Mouse (Mus musculus): ENCODE data around the gene Gga1. TPM values are rescaled to one million over a fixed set of nuclear protein-coding genes. Genes with fewer than 3 reads are reported as not detected.

Gga1 gene
- polyA plus RNA-seq, 1 experiment from 2014 or later = 47.1 TPM

- Histone ChIP-seq H3K27ac (no peak overlapping the region), H3K4me1 (peaks cover 25% of the 10 kb centered on the region), H3K9me3 (no peaks in the 10 kb centered on the region), H3K36me3 (peaks cover 55% of the 10 kb centered on the region), H3K9ac (no peak overlapping the region), H3K4me2 (no peak overlapping the region), H3K4me3 (replicated peaks) (no peak overlapping the region), H3K27me3 (replicated peaks) (no peaks in the 10 kb centered on the region)
- no peak for ATAC-seq (ENCODE audit: insufficient read depth, low FRiP score, low read depth)
- 87% methylated on average over 3 of the region's 3 CpGs for WGBS
Observed at GRCm38 (mm10) chr15:78881828-78882227, 4.8 kb downstream of the Gga1 start.

- WGBS = 32% methylated on average over 13 of the region's 13 CpGs
- Histone ChIP-seq H3K36me3 (peaks cover 68% of the 10 kb centered on the region), H3K4me3 (replicated peaks) (no peak overlapping the region), H3K4me2 (no peak overlapping the region), H3K9ac (0 out of 2 replicates have a peak overlapping the region, but pooled peaks have one; percentile 2), H3K27me3 (replicated peaks) (no peaks in the 10 kb centered on the region), H3K9me3 (no peaks in the 10 kb centered on the region), H3K27ac (peak overlapping the region; percentile 41; the same call in 1 of the 2 replicates), H3K4me1 (peaks cover 28% of the 10 kb centered on the region)
- peak; percentile 69; the same call in 1 of the 2 replicates for ATAC-seq (ENCODE audit: insufficient read depth, low FRiP score, low read depth)
Observed at GRCm38 (mm10) chr15:78889401-78889853, 12.4 kb downstream of the Gga1 start.

- Histone ChIP-seq H3K27ac (no peak overlapping the region), H3K4me1 (peaks cover 42% of the 10 kb centered on the region), H3K9me3 (no peaks in the 10 kb centered on the region), H3K4me3 (replicated peaks) (no peak overlapping the region), H3K27me3 (replicated peaks) (no peaks in the 10 kb centered on the region), H3K9ac (no peak overlapping the region), H3K4me2 (no peak overlapping the region), H3K36me3 (peaks cover 46% of the 10 kb centered on the region)
- whole genome bisulfite sequencing = 34% methylated on average over 7 of the region's 7 CpGs
- ATAC-seq (ENCODE audit: insufficient read depth, low FRiP score, low read depth) = no peak
Observed at GRCm38 (mm10) chr15:78892440-78892839, 15.4 kb downstream of the Gga1 start.

- no peak for ATAC-seq (ENCODE audit: insufficient read depth, low FRiP score, low read depth)
- no peaks in the 10 kb centered on the region for H3K9me3 ChIP-seq
- peaks cover 50% of the 10 kb centered on the region for H3K4me1 ChIP-seq
- peak overlapping the region; percentile 24; the same call in 1 of the 2 replicates for H3K27ac ChIP-seq
- H3K27me3 ChIP-seq (replicated peaks) = no peaks in the 10 kb centered on the region
- no peak overlapping the region for H3K9ac ChIP-seq
- WGBS = 60% methylated on average over 13 of the region's 13 CpGs
- no peak overlapping the region for H3K4me3 ChIP-seq (replicated peaks)
- peaks cover 35% of the 10 kb centered on the region for H3K36me3 ChIP-seq
- no peak overlapping the region for H3K4me2 ChIP-seq
Observed at GRCm38 (mm10) chr15:78894726-78895125, 17.7 kb downstream of the Gga1 start.

- Histone ChIP-seq H3K9me3 (no peaks in the 10 kb centered on the region), H3K4me1 (peaks cover 54% of the 10 kb centered on the region), H3K9ac (no peak overlapping the region), H3K4me3 (replicated peaks) (no peak overlapping the region), H3K27me3 (replicated peaks) (no peaks in the 10 kb centered on the region), H3K4me2 (no peak overlapping the region), H3K27ac (peak overlapping the region; percentile 62; the same call in 1 of the 2 replicates), H3K36me3 (peaks cover 30% of the 10 kb centered on the region)
- WGBS = 81% methylated on average over 2 of the region's 2 CpGs
- no peak for ATAC-seq (ENCODE audit: insufficient read depth, low FRiP score, low read depth)
Observed at GRCm38 (mm10) chr15:78895741-78896140, 18.8 kb downstream of the Gga1 start.

GRCm38 (mm10) chr15:78896149-78896548 lies 19.2 kb downstream of the Gga1 start:
- ATAC-seq (ENCODE audit: insufficient read depth, low FRiP score, low read depth) = peak; percentile 8; the same call in 1 of the 2 replicates
- no peaks in the 10 kb centered on the region for H3K9me3 ChIP-seq
- peaks cover 58% of the 10 kb centered on the region for H3K4me1 ChIP-seq
- WGBS = 72% methylated on average over 3 of the region's 3 CpGs
- peak overlapping the region; percentile 62; the same call in 1 of the 2 replicates for H3K27ac ChIP-seq
- H3K4me2 ChIP-seq = no peak overlapping the region
- no peaks in the 10 kb centered on the region for H3K27me3 ChIP-seq (replicated peaks)
- peaks cover 26% of the 10 kb centered on the region for H3K36me3 ChIP-seq
- no peak overlapping the region for H3K4me3 ChIP-seq (replicated peaks)
- H3K9ac ChIP-seq = no peak overlapping the region

GRCm38 (mm10) chr15:78897488-78897887 lies 20.5 kb downstream of the Gga1 start:
- 81% methylated on average over 4 of the region's 4 CpGs for WGBS
- no peak for ATAC-seq (ENCODE audit: insufficient read depth, low FRiP score, low read depth)

GRCm38 (mm10) chr15:78898507-78899001 lies 21.6 kb downstream of the Gga1 start:
- peak overlapping the region; percentile 86 for H3K4me3 ChIP-seq (replicated peaks)
- H3K4me1 ChIP-seq = peaks cover 62% of the 10 kb centered on the region
- peak overlapping the region; percentile 42; the same call in 1 of the 2 replicates for H3K9ac ChIP-seq
- no peaks in the 10 kb centered on the region for H3K9me3 ChIP-seq
- peaks cover 5% of the 10 kb centered on the region; the same call in 1 of the 2 replicates for H3K36me3 ChIP-seq
- ATAC-seq (ENCODE audit: insufficient read depth, low FRiP score, low read depth) = no peak
- peak overlapping the region; percentile 73 for H3K27ac ChIP-seq
- 50% methylated on average over 6 of the region's 6 CpGs for WGBS
- H3K27me3 ChIP-seq (replicated peaks) = no peaks in the 10 kb centered on the region
- peak overlapping the region; percentile 83 for H3K4me2 ChIP-seq

More at GRCm38 (mm10) chr15:78897488-78897887, 20.5 kb downstream of the Gga1 start:
- no peak overlapping the region for H3K4me3 ChIP-seq (replicated peaks)
- no peak overlapping the region for H3K4me2 ChIP-seq
- no peaks in the 10 kb centered on the region for H3K27me3 ChIP-seq (replicated peaks)
- H3K36me3 ChIP-seq = peaks cover 13% of the 10 kb centered on the region
- H3K9me3 ChIP-seq = no peaks in the 10 kb centered on the region
- no peak overlapping the region for H3K9ac ChIP-seq
- H3K4me1 ChIP-seq = peaks cover 58% of the 10 kb centered on the region
- peak overlapping the region; percentile 73 for H3K27ac ChIP-seq

GRCm38 (mm10) chr15:78899409-78899739 lies 22.4 kb downstream of the Gga1 start, which contains the start of gene Gm49510:
TSS of gene Gm49510 (plus strand) at chr15:78899667.
- ATAC-seq (ENCODE audit: insufficient read depth, low FRiP score, low read depth) = no peak
- Histone ChIP-seq H3K9me3 (no peaks in the 10 kb centered on the region), H3K27ac (peak within 1 kb of the TSS; percentile 84), H3K4me2 (peak within 1 kb of the TSS; percentile 83), H3K36me3 (peaks cover 5% of the 10 kb centered on the region), H3K4me1 (peaks cover 55% of the 10 kb centered on the region), H3K27me3 (replicated peaks) (no peaks in the 10 kb centered on the region), H3K9ac (peak within 1 kb of the TSS; percentile 84), H3K4me3 (replicated peaks) (peak within 1 kb of the TSS; percentile 86)
- WGBS = 2% methylated on average over 20 of the region's 20 CpGs

GRCm38 (mm10) chr15:78899740-78900584 lies 23.0 kb downstream of the Gga1 start, which contains the start of gene Sh3bp1:
TSS of gene Sh3bp1 (plus strand) at chr15:78899768.
- H3K27ac ChIP-seq = peak within 1 kb of the TSS; percentile 84
- peak; percentile 52; the same call in 1 of the 2 replicates for ATAC-seq (ENCODE audit: insufficient read depth, low FRiP score, low read depth)
- peaks cover 11% of the 10 kb centered on the region for H3K36me3 ChIP-seq
- no peaks in the 10 kb centered on the region for H3K27me3 ChIP-seq (replicated peaks)
- no peaks in the 10 kb centered on the region for H3K9me3 ChIP-seq
- under 1% methylated on average over 47 of the region's 47 CpGs for WGBS
- H3K4me3 ChIP-seq (replicated peaks) = peak within 1 kb of the TSS; percentile 86
- H3K4me2 ChIP-seq = peak within 1 kb of the TSS; percentile 83
- peaks cover 50% of the 10 kb centered on the region for H3K4me1 ChIP-seq
- peak within 1 kb of the TSS; percentile 84 for H3K9ac ChIP-seq

GRCm38 (mm10) chr15:78900585-78901421 lies 23.8 kb downstream of the Gga1 start:
- Histone ChIP-seq H3K4me1 (peaks cover 49% of the 10 kb centered on the region), H3K4me2 (peak overlapping the region; percentile 83), H3K9me3 (no peaks in the 10 kb centered on the region), H3K27ac (peak overlapping the region; percentile 84), H3K4me3 (replicated peaks) (peak overlapping the region; percentile 86), H3K9ac (peak overlapping the region; percentile 84), H3K36me3 (peaks cover 19% of the 10 kb centered on the region), H3K27me3 (replicated peaks) (no peaks in the 10 kb centered on the region)
- ATAC-seq (ENCODE audit: insufficient read depth, low FRiP score, low read depth) = peak; percentile 19; the same call in 1 of the 2 replicates
- WGBS = 12% methylated on average over 18 of the region's 18 CpGs

All from stomach, embryonic 15.5 days (tissue).